Mouse (Mus musculus): ENCODE data around the gene Tbc1d2b. TPM values are rescaled to one million over a fixed set of nuclear protein-coding genes. Genes with fewer than 3 reads are reported as not detected.

Tbc1d2b gene
- polyA plus RNA-seq, 1 experiment, result not detected

DNA sequence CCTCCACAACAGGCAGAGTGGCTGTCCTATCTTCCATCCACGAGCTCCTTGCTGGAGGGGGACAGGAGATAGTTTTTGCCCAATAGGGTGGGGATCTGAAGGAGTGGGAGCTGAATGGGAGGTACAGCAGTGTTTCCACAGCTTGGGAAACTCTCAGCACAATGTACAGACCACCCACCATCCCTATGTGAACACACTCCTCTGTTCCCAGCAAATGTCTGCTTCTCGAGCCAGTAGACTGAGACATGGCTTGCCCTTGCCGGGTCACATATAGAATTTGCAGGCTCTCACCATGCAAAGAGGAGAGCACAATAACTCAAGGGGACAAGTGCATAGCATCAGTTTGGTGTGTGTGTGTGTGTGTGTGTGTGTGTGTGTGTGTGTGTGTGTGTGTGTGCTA, 87.1 kb downstream of the Tbc1d2b start:
- TF ChIP-seq GATA1 (IDR thresholded peaks at IDR 0.05; ENCODE audit: low read length), result no peak

GRCm38 (mm10) chr9:90182636-90183421, 87.8 kb downstream of the Tbc1d2b start:
- no peak for TF ChIP-seq GATA1 (IDR thresholded peaks at IDR 0.05; ENCODE audit: low read length)

DNA sequence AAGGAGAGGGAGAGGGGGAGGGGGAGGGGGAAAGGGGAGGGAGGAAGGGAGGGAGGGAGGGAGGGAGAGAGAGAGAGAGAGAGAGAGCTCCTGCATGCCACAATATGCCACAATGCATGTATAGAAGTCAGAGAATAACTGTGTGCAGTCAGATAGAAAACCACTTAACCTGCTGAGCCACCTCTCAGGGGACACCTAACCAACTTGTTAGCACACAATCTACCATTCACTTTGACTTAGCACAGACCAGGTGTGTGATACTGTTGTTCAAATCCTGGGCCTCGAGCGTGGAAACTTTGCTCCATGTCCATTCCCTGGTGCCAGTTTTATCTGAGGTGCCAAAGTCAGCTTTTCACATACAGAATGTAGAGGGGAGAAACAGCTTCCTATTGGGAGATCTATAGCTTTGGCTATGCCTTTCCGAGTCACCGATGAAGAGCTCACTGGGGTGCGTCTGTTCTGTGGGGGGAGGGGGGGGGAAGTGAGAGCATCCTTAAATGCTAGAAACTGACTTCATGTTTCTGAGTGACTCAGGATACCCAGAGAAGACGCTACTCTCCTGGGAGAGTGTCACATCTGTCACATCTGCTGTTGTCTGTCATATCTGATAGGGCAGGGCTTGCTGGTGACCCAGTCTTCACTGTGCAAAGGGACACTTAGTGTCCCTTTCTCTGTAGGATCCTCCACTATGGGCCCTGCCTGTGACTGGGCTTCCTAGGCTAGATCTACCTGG, 88.8 kb downstream of the Tbc1d2b start:
- no peak for TF ChIP-seq GATA1 (IDR thresholded peaks at IDR 0.05; ENCODE audit: low read length)

DNA sequence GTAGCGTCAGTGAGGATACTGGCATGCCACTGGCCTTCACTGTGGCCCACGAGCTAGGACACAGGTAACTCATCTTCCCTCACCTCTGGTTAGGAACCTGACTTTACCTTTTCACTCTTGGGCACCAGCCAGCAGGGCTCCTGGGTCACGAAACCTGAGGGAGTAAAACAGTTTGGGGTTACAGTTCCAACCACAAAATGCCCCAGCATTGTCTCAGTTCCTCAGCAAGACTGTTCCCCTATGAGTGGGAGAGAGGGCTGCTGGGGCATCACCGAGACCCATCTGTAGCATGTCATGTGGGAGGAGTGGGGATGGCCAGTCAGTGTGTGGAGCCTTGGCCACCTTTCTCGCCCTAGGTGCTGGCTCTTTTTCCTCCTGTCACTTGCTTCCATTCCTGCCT, 91.2 kb downstream of the Tbc1d2b start:
- TF ChIP-seq GATA1 (IDR thresholded peaks at IDR 0.05; ENCODE audit: low read length), result no peak

- TF ChIP-seq GATA1 (IDR thresholded peaks at IDR 0.05; ENCODE audit: low read length), result no peak
Observed at GRCm38 (mm10) chr9:90173330-90173729, 97.3 kb downstream of the Tbc1d2b start.

- TF ChIP-seq GATA1 (IDR thresholded peaks at IDR 0.05; ENCODE audit: low read length), result no peak
Observed at GRCm38 (mm10) chr9:90172528-90173321, 97.9 kb downstream of the Tbc1d2b start.

DNA sequence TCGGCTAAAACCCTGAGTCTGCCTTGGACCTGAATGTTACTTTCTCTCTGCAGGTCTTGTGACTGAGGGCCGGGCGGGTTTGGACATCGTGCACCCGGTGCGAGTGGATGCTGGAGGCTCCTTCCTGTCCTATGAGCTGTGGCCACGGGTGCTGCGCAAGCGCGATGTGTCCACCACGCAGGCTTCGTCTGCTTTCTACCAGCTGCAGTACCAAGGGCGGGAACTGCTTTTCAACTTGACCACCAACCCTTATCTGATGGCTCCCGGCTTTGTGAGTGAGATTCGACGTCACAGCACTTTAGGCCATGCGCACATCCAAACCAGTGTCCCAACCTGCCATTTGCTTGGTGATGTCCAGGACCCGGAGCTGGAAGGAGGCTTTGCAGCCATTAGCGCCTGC, 99.2 kb downstream of the Tbc1d2b start:
- TF ChIP-seq GATA1 (IDR thresholded peaks at IDR 0.05; ENCODE audit: low read length), result no peak

DNA sequence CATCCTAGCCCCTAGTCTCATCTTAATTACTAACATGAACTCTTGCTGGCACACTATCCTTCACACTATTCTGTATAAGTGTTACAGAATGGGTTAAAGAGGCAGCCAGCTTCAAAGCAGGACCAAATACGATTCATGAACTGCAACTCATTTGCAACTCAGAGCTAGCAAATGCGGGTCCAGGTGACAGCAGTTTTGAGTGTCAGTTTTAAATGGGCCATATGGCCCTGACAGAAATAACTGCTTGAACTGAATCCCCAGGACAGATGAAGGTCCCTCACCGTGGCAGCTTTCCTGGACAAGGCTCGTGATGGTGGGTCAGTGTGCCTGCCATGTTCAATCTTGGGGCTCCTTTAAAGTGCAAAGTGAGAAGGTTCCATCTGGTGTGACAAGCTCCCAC, 100.6 kb downstream of the Tbc1d2b start:
- no peak for TF ChIP-seq GATA1 (IDR thresholded peaks at IDR 0.05; ENCODE audit: low read length)

- no peak for TF ChIP-seq GATA1 (IDR thresholded peaks at IDR 0.05; ENCODE audit: low read length)
Observed at GRCm38 (mm10) chr9:90166615-90167014, 104.0 kb downstream of the Tbc1d2b start.

DNA sequence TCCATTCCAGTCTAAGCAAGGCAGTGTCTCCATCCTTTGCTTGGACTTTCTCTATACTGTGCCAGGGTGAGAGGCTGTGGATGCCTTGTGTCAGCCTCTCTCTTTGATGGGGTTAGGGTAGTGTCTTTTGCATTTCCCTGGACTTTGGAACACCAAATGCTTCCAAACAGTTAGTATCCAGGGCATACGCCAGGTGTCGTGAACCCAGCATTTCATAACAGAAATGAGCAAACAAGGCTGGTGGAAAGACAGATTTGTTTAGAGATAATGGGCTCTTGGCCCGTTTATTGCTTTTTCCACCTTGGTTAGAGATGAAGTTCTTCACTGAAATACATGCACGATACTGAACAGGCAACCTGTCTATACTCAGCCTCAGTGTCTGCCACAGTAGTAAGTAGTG, 105.0 kb downstream of the Tbc1d2b start:
- TF ChIP-seq GATA1 (IDR thresholded peaks at IDR 0.05; ENCODE audit: low read length), result no peak

GRCm38 (mm10) chr9:90164670-90165453, 105.7 kb downstream of the Tbc1d2b start:
- no peak for TF ChIP-seq GATA1 (IDR thresholded peaks at IDR 0.05; ENCODE audit: low read length)

DNA sequence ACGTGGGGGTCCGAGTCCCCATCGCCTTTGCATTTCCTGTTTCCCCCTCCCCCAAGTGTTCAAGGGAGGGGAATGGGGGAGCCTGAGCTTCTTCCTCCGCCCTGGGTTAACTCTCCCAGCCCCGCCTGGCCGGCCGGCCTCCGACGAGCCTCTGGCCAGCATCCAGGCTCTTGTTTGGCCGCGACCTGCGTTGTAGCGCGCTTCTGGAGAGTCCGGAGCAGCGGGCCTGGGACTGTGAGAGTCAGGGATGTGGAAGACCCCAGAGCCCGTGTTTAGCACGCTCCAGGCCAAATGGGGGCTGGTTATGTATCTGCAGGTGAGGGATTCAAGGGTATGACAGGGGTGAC, 106.9 kb downstream of the Tbc1d2b start:
- no peak for TF ChIP-seq GATA1 (IDR thresholded peaks at IDR 0.05; ENCODE audit: low read length)

DNA sequence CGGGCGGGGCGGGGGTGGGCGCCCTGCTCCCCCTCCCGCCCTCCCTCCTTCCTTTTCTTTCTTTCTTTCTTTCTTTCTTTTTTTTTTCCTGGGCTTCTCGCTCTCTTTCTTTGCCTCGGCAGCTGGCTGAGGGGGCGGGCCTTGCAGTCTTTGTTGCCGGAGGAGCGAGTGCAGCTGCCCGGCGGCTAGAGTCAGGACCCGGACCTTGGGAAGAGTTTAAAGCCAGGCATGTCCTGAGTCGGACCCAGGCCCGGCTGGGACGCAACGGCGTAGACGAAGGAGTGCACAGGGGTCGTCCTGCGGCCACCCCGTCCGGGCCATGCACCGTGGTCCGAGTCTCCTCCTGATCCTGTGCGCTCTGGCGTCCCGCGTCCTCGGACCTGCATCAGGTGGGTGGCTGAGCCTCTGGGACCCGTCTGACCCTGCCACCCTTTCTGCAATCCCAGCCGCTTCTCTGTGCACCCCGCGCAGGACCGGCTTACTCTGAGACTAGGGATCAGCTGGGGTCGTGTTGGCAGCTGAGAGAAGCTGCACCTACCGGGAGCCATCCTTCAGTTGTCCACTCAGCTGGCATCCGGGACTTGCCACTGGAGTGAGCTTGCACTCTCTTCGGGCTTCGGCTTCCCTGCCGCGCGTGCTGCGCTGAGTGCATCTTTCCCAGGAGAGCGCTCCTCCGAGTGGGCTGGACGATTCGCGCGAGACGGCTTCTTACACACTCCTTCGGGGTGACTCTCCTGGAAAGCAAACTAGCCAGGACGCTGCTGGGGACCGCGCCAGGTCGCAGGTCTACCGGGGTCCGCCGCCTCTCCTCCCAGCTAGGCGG, 107.5 kb downstream of the Tbc1d2b start, which contains the start of gene Adamts7:
Adamts7 (plus strand) TSS at position 144 of the 823 bp plus-strand sequence.
- TF ChIP-seq GATA1 (IDR thresholded peaks at IDR 0.05; ENCODE audit: low read length), result no peak

DNA sequence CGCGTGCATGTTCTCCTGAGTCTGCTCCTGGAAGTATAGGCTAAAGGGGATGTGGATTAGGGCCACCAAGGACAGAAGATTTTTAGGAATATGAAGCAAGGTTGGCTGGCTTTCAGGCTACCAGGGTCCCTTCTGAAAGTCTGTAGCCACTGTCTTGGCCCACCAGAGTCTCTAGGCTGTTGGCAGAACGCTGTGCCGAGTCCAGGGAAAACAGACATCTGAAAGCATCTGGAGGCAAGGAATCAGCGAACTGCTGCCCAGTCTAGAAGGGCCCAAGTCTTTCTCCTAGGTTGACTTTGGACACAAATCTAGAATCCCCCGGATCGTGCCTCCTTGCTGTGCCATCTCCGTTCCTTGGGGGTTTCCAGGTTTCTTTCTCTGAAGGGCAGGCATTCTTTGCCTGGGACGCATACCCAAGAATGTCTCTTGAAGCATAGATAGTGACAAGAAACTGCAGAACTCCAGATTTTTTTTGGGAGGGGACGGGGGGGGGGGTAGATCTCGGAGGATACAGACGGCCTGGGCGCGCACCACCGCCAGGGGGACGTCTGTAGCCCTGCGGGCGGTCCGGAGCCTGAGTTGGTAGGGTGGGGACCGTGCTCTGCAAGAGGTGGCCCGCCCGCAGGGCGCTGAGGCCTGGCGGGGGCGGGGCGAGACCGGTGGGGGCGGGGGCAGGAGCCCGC, 108.2 kb downstream of the Tbc1d2b start:
- no peak for TF ChIP-seq GATA1 (IDR thresholded peaks at IDR 0.05; ENCODE audit: low read length)

Other genes with a start within 250 kb of the Tbc1d2b start
- gene Ctsh, start 216.7 kb downstream of the Tbc1d2b start, polyA plus RNA-seq (2012), result not detected in 2 replicates
- 87.4 and 119 TPM in 2 replicates for gene Morf4l1, start 156.0 kb downstream of the Tbc1d2b start, polyA plus RNA-seq (2012)
- not detected in 2 replicates for gene Adamts7, start 107.7 kb downstream of the Tbc1d2b start, polyA plus RNA-seq (2012)